Mouse (Mus musculus) liver, adult (tissue): ENCODE measurements around the gene Pygo2.

Experiments
- GATA4 ChIP-seq: IDR thresholded peaks from 2 replicates; pipeline ENCODE4 v1.6.1; 2014; ENCODE audit warnings: mild to moderate bottlenecking, low read length; ENCODE audit not compliant: insufficient replicate concordance

Gene Pygo2

GRCm38 (mm10) chr3:89390111-89390515 lies 39.9 kb upstream of the Pygo2 start:
- TF ChIP-seq GATA4, result no peak

DNA sequence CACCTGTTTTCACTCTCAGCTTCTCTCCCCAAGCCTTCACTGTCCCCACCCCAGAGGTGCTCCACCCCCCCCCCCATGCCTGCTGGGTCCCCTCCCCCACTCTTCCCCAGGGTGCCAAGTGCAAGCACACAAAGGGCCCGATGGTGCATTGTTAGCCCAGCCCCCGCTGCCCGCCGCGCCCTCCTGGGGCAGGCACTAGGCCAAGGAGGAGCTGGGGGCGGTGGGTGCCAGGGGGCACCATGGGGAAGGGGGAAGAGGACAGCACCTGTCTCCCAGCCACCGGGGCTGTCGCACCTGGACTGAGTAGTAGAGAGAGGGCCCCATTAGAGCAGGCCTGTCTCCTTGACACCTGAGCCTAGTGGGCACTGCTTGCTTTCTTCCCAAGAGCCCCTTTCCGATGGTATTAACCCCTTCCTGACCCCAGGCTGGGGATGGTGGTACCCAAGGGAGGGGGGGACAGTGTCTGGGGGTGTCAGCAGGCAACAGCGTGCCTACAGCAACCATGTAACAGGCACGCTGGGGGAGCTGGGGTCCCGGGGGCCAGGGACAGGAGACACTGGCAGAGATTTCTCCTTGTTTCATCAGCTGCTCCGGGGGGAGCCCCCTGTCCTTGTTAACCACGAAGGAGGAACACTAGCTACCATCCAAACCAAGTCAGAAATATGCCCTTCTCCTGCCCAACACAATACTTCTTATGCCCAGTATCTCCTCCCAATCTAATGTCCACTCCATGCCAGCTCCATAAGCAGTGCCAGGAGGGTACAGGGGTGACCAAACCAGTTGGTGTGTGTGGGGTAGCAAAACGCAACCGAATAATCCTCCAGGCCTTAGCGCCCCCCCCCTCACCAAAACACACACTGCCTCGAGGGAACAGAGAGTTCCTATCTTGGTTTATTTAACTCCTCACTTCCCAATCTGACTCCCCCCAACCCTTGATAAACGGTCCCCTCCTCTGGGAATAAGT lies 39.0 kb upstream of the Pygo2 start:
- no peak for TF ChIP-seq GATA4

- no peak for TF ChIP-seq GATA4
Observed at GRCm38 (mm10) chr3:89391663-89392511, 38.1 kb upstream of the Pygo2 start.

DNA sequence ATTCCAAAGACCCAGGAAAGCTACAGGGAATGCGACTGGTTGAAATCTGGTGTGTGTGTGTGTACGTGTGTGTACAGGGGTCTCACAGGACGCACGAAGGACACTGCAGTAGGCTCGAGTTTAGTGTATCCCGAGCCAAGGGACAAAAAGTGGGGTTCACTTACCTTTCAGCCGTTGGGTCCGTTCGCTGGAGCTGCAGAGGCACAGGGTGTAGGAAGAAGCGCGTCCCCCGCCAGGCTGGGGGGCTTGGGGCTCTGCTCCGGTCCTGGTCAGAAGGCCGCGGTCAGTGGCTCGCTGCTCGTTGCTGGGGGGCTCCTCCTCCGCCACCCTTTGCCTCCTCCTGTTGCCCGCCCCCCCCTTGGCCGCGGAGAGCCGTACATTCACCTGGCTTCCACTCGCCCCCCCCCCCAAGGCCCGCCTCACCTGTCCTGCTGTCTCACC lies 37.1 kb upstream of the Pygo2 start:
- no peak for TF ChIP-seq GATA4

GRCm38 (mm10) chr3:89393605-89394004 lies 36.4 kb upstream of the Pygo2 start:
- peak; percentile 58; the same call in 1 of the 2 replicates for TF ChIP-seq GATA4

DNA sequence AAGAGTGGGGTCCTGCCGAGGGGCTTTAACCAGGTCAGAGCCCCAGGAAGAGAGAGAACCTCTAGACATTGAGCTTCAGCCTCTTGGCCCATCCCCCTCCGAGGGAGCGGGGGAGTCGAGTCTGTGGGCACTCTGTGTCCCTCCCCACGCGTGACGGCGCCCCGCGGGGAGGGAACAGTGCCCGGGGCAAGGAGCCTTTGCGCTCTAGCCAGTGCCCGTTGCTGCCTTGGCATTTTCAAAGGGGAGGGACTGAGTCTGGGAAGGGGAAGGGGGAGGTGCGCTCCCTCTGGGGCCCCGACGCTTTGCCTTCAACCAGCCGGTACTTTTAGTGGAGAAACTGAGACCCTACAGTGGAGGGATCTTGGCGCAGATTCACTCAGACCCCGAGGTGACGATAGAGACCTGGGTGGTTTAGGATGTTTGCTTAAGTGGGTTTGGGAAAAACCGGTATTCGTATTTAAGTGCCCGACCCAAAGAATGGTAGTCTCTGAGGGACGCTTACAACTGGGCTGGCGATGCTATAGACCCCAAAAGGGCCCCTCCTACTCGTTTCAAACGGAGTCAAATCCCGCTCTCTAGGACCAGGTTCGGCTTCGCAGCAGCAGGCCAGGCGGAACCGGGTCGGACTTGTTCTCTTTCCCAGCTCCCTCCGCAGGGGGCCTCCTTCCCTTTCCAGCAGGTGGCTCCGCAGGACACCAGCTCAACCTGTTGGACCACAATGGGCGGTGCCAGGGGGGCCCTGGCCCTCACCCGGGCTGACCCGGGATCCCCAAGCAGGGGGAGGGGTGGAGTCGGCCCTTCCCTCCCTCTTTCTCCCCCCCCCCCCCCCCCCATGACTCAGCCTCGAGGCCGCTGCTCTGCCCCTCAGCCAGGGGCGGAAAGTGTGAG lies 35.8 kb upstream of the Pygo2 start, which contains the start of gene Zbtb7b:
Gene Zbtb7b (minus strand): TSS at position 771 of the 888 bp plus-strand sequence.
- TF ChIP-seq GATA4, result no peak

- TF ChIP-seq GATA4, result peak; percentile 62; the same call in 1 of the 2 replicates
Observed at GRCm38 (mm10) chr3:89394894-89395256, 35.1 kb upstream of the Pygo2 start.

- no peak for TF ChIP-seq GATA4
Observed at GRCm38 (mm10) chr3:89395419-89395805, 34.6 kb upstream of the Pygo2 start.

DNA sequence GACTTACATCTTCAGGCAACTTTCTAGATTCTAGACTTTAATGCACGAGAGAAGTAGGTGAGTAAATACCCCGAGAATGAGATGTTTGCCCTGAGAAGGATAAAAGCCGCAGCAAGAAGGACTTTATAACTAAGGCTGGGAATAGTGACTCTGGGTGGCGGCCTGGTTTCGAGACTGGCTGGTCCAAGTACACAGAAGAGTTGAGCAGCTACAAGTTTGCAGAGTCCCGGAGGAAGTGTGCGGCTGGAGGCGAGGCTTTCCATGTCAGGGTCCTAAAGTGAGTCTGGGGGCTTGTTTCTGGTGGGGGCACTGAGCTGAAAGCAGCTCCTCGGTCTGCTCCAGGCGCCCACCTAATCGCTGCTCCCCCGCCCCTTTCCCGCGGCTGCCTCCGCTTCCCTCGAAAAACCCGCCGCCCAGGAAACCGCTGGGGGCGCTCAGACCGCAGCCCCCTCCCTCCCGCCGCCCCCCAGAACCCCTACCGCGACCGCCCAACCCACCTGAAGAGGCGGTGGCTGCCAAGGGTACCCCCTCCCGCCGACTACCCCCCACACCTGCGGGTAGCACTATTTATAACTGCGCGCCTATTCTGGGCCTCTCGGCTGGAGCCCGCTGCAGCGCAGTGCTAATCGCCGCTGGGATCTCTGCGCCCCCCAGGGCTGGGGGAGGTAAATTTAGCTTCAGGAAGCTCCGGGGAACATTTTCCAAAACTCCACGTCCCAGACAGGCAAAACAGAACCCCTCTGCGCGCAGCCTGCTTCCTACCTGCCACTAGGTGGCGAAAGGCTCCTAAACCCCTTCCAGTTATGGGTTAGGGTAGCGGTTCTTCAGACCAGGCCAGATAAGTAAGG lies 34.0 kb upstream of the Pygo2 start:
- no peak; the same call in 1 of the 2 replicates for TF ChIP-seq GATA4

DNA sequence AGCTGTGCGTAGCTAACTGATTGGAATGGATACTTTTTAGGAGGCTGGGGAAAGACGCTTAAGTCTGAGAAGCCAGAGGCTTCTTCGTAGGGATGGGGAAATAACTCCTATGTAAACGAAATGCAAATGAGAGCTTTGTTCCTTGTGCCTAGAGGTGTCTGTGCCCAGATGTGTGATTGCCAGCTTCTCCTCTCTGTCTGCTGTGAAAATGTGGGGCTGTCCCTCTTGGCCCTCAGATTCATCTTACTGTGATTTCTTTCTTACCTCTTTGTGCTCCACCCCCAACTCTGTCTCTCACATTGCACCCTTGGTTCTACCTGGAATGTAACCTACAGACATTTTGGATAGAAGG lies 33.4 kb upstream of the Pygo2 start:
- TF ChIP-seq GATA4, result no peak

- no peak for TF ChIP-seq GATA4
Observed at GRCm38 (mm10) chr3:89401329-89401728, 28.7 kb upstream of the Pygo2 start.

DNA sequence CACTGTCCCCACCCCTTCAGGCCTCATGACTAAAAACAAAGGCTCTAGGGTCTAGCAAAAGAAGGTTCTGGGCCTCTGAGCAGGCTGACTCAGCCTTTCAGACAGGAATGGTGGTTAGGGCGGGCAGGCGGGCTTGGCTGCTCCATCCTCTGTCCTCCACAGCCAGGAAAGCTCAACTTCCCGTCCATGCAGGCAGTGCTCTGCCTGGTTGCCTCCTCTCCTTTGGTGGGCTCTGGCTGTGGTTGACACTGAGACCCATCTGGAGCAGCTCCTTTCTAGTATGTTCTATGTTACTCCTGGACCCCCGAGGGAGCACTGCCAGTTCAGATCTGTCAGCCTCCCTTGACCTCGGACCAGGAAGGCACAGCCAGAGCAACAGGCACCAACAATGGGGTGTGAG lies 27.3 kb upstream of the Pygo2 start, which contains the start of gene Lenep:
Gene Lenep (minus strand): TSS at position 101 of the 400 bp plus-strand sequence.
- no peak for TF ChIP-seq GATA4

- no peak for TF ChIP-seq GATA4
Observed at GRCm38 (mm10) chr3:89406887-89407286, 23.1 kb upstream of the Pygo2 start.

GRCm38 (mm10) chr3:89408448-89408847 lies 21.6 kb upstream of the Pygo2 start:
- TF ChIP-seq GATA4, result no peak
